Mouse (Mus musculus) testis, adult 2 months (tissue): ENCODE measurements around the gene Pbx4.

Experiments
- CTCF ChIP-seq: fragments of 200-500 bp; IDR thresholded peaks from 2 replicates; pipeline ENCODE4 v1.5.1; 2012; ENCODE audit warnings: low read depth, mild to moderate bottlenecking, inconsistent platforms, low read length, moderate library complexity; ENCODE audit not compliant: control insufficient read depth, insufficient read depth, insufficient replicate concordance
- POLR2A ChIP-seq: fragments of 200-500 bp; IDR thresholded peaks from 2 replicates; pipeline ENCODE4 v1.6.1; 2012; ENCODE audit warnings: low read depth, mild to moderate bottlenecking, inconsistent platforms, low read length, moderate library complexity; ENCODE audit not compliant: control insufficient read depth

- TF ChIP-seq CTCF (no peak), POLR2A (peak; percentile 45)
Measured at GRCm38 (mm10) chr8:69822386-69823191, 9.7 kb upstream of the Pbx4 start, which contains the start of gene Lpar2.
